ENCODE assay signal across 8 mouse cellular contexts in the genomic region with DNA sequence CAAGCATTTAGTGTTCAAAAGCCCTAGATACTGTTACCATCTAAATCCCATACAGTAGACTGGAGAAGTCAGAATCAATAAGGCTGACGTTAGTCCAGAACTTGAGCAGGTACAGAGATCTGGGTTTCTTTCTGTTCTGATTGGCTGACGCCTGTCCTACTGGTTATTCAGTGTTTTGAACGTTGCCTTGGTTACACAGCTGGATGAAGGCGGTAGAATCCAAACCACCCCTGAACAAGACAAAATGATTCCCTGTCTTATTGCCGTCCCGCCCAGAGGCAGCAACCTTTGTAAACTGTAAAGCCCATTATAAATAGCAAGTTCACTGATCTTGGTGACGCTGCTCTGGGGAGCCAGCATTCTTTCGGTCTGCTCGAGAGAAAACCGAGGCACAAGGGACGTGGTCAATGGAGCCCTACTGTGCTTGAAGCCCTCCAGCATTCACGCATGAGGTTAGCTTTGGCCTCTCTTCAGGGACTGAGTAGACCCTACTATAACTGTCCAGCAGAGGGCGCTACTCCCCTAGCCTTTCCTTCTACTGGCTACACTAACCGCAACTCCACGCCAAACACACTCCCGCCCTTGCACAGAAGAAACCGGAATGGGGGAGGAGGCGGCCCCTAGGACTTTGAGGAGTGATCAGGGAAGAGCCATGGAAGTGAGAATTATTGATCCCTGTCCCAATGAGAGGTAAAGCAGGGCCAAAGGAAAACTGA. TPM values are rescaled to one million over a fixed set of nuclear protein-coding genes. Genes with fewer than 3 reads are reported as not detected.
DNase-seq lines count a peak whose midpoint lies in the region; ATAC-seq and TF ChIP-seq lines count a peak whose summit lies in the region.

No protein-coding gene starts in this region.

- H3K36me3 ChIP-seq in hindbrain, postnatal 0 days (ENCODE audit: insufficient read depth, low read length), result no peaks in the 10 kb centered on the region

- peak overlapping the region; percentile 86; the same call in 1 of the 2 replicates for H3K9ac ChIP-seq in hindbrain, postnatal 0 days (replicated peaks; ENCODE audit: low read length)

- H3K4me1 ChIP-seq in hindbrain, postnatal 0 days (ENCODE audit: insufficient read depth, low read length), result peaks cover 18% of the 10 kb centered on the region

- peak overlapping the region; percentile 86 for H3K4me2 ChIP-seq in hindbrain, postnatal 0 days (ENCODE audit: low read depth, low read length)

- H3K27me3 ChIP-seq in hindbrain, postnatal 0 days (ENCODE audit: insufficient read depth, low read length), result no peaks in the 10 kb centered on the region

- peak; percentile 48 for ATAC-seq in common myeloid progenitor, adult 5-6 weeks (replicated peaks; ENCODE audit: low read depth, poor library complexity, severe bottlenecking)
- peak; percentile 81 for ATAC-seq in hindbrain, postnatal 0 days
- peak; percentile 67 for ATAC-seq in megakaryocyte, adult 5-6 weeks (ENCODE audit: poor library complexity, severe bottlenecking)

- DNase-seq in ZHBTc4 (ENCODE audit: low read depth, low spot score), result peak; percentile 96
- DNase-seq in gastrocnemius, adult 2 months, result peak; percentile 93
- DNase-seq in hindbrain, postnatal 0 days (ENCODE audit: low spot score), result peak; percentile 97
- DNase-seq in left cerebral cortex, adult 2 months (ENCODE audit: extremely low spot score in 1 of 2, low spot score in 2 of 2), result peak; percentile 90 to 93
- peak; percentile 94 for DNase-seq in right cerebral cortex, adult 18-20 months
- DNase-seq in urinary bladder, adult 2 months (ENCODE audit: low spot score), result peak; percentile 74

- 2% methylated on average over 18 of the region's 18 CpGs for WGBS in hindbrain, postnatal 0 days

- intact Hi-C loops in gastrocnemius, adult 2 months (cut with DNase I), result loop anchor here (1.0 to 2.0 kb wide), 3 partner anchors 30 to 92 kb away; no protein-coding TSS in a partner anchor
- intact Hi-C loops in left cerebral cortex, adult 2 months (cut with DNase I), result loop anchor here (1.0 kb wide), 3 partner anchors 61 to 92 kb away; no protein-coding TSS in a partner anchor

- peak; percentile 98; the same call in 1 of the 2 replicates for TF ChIP-seq CTCF in gastrocnemius, adult 2 months (IDR thresholded peaks at IDR 0.05)
- TF ChIP-seq CTCF in hindbrain, postnatal 0 days (IDR thresholded peaks at IDR 0.05; ENCODE audit: low read depth), result peak; percentile 99
- TF ChIP-seq CTCF in left cerebral cortex, adult 2 months (IDR thresholded peaks at IDR 0.05), result peak; percentile 97

- peak overlapping the region; percentile 87 for H3K4me3 ChIP-seq in gastrocnemius, adult 2 months
- H3K4me3 ChIP-seq in hindbrain, postnatal 0 days (ENCODE audit: low read length), result peak overlapping the region; percentile 49
- peak overlapping the region; percentile 37 for H3K4me3 ChIP-seq in left cerebral cortex, adult 2 months

- H3K27ac ChIP-seq in gastrocnemius, adult 2 months, result peak overlapping the region; percentile 97
- peak overlapping the region; percentile 99 for H3K27ac ChIP-seq in hindbrain, postnatal 0 days
- peak overlapping the region; percentile 85 for H3K27ac ChIP-seq in left cerebral cortex, adult 2 months

- no peaks in the 10 kb centered on the region for H3K9me3 ChIP-seq in hindbrain, postnatal 0 days (ENCODE audit: low read length)

RNA-seq across cellular contexts. Expression of a gene that starts 14.2 kb away (rescaled TPM):
- total RNA-seq in common myeloid progenitor, adult 5-6 weeks (2017), result not detected in 2 replicates
- not detected for total RNA-seq in gastrocnemius, adult 2 months (2021)
- not detected in 2 replicates for total RNA-seq in hindbrain, postnatal 0 days (2014; rRNA removed)
- polyA plus RNA-seq in hindbrain, postnatal 0 days (2015; fragmentation: Nextera tagmentation; extraction: Ambion mirVana), result not detected in 2 replicates
- total RNA-seq in left cerebral cortex, adult 2 months (2021), result not detected
- not detected in 2 replicates for total RNA-seq in megakaryocyte, adult 5-6 weeks (2015)
- not detected in 2 replicates for total RNA-seq in megakaryocyte, adult 5-6 weeks (2017)
- not detected in 2 replicates for polyA plus RNA-seq in urinary bladder, adult 2 months (2012; rRNA removed)

RNA-seq across cellular contexts. Expression of a gene that starts 14.3 kb away (rescaled TPM):
- not detected in 2 replicates for total RNA-seq in common myeloid progenitor, adult 5-6 weeks (2017)
- total RNA-seq in gastrocnemius, adult 2 months (2021), result not detected
- 0.16 TPM in 1 of 2 replicates, not detected in the other for total RNA-seq in hindbrain, postnatal 0 days (2014; rRNA removed)
- polyA plus RNA-seq in hindbrain, postnatal 0 days (2015; fragmentation: Nextera tagmentation; extraction: Ambion mirVana), result 0.16 and 0.24 TPM in 2 replicates
- total RNA-seq in left cerebral cortex, adult 2 months (2021), result not detected
- not detected in 2 replicates for total RNA-seq in megakaryocyte, adult 5-6 weeks (2015)
- total RNA-seq in megakaryocyte, adult 5-6 weeks (2017), result not detected in 2 replicates
- polyA plus RNA-seq in urinary bladder, adult 2 months (2012; rRNA removed), result 0.21 and 0.43 TPM in 2 replicates

Comparison
In these comparisons a context has a peak if more than half of its experiments do, and no peak if none do; other contexts are left out.
1. Peak in every context shown above with its lines: DNase-seq, ATAC-seq, H3K4me3 ChIP-seq and H3K27ac ChIP-seq.
2. H3K4me3 ChIP-seq: peak in every context shown above with its lines; median percentile 87 in gastrocnemius, adult 2 months; 49 in hindbrain, postnatal 0 days; 37 in left cerebral cortex, adult 2 months.